Mouse (Mus musculus) midbrain, embryonic 13.5 days (tissue): ENCODE measurements at regions not wholly inside any gene's neighbourhood (a gene's known extent, or its start where the extent isn't known, plus 50 kb on each side); places are given as distances from the start of the nearest gene placed in this dataset.

Experiments used
- ATAC-seq: fragments of 200-750 bp; cut with Nextera tagmentation; 2 replicates; pipeline ENCODE4 v1.8.0; 2017; ENCODE audit warnings: mild to moderate bottlenecking, moderate TSS enrichment, moderate library complexity
- H3K27ac ChIP-seq: fragments of 300-500 bp; sonication (generic); 2 replicates; pipeline ENCODE4 v1.5.1; 2015; ENCODE audit warnings: inconsistent platforms, mild to moderate bottlenecking, moderate library complexity
- H3K27me3 ChIP-seq: fragments of 300-500 bp; sonication (generic); 2 replicates; pipeline ENCODE4 v1.6.1; 2015; ENCODE audit warnings: mild to moderate bottlenecking, inconsistent platforms
- H3K36me3 ChIP-seq: fragments of 300-500 bp; sonication (generic); 2 replicates; pipeline ENCODE4 v1.6.1; 2015; ENCODE audit warnings: mild to moderate bottlenecking, inconsistent platforms
- H3K4me1 ChIP-seq: fragments of 300-500 bp; sonication (generic); replicated peaks from 2 replicates; pipeline ENCODE4 v1.6.1; 2015; ENCODE audit warnings: inconsistent platforms
- H3K4me2 ChIP-seq: fragments of 300-500 bp; sonication (generic); replicated peaks from 2 replicates; pipeline ENCODE4 v1.6.1; 2015; ENCODE audit warnings: moderate library complexity, mild to moderate bottlenecking, inconsistent platforms
- H3K4me3 ChIP-seq: fragments of 300-500 bp; sonication (generic); replicated peaks from 2 replicates; pipeline ENCODE4 v1.5.1; 2015; ENCODE audit warnings: mild to moderate bottlenecking, inconsistent platforms
- H3K9ac ChIP-seq: fragments of 300-500 bp; sonication (generic); replicated peaks from 2 replicates; pipeline ENCODE4 v1.6.1; 2015; ENCODE audit warnings: mild to moderate bottlenecking, inconsistent platforms
- H3K9me3 ChIP-seq: fragments of 300-500 bp; sonication (generic); 2 replicates; pipeline ENCODE4 v1.6.1; 2016; ENCODE audit warnings: mild to moderate bottlenecking, inconsistent platforms
- WGBS: fragments of 180-500 bp; shearing (Covaris S2); methylation state at CpG from one replicate; pipeline ENCODE4 v1.1.7; 2015; 5-methylcytosine and 5-hydroxymethylcytosine counted together

GRCm38 (mm10) chr6:52105031-52105593 is 53.0 kb downstream of the Hoxa1 start:
- no peaks in the 10 kb centered on the region for H3K27me3 ChIP-seq
- 34% methylated on average over 13 of the region's 13 CpGs for WGBS
- H3K27ac ChIP-seq, result no peak overlapping the region
- no peak overlapping the region for H3K4me3 ChIP-seq
- no peak overlapping the region for H3K9ac ChIP-seq
- H3K9me3 ChIP-seq, result no peaks in the 10 kb centered on the region
- H3K4me1 ChIP-seq, result no peaks in the 10 kb centered on the region
- H3K36me3 ChIP-seq, result no peaks in the 10 kb centered on the region
- H3K4me2 ChIP-seq, result no peak overlapping the region
- ATAC-seq, result no peak

DNA sequence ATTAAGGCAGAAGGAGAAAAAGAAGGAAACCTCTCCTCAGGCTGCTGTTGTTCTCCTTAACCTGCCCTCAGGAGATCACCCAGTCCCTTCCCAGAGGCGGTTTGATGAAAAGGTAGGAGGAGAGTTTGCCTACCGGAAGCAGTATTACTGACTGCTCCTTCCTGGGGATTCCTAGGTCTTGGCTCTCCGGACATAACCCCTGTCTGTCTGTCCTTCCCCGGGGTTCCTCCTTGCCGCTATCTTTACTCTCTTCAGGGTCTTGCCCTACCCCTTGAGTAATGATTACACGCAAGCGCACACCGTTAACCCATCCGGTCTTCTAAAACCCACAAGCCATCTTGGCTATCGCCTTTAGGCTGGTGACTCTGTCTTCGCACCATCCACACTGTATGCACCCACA is 54.0 kb downstream of the Hoxa1 start:
- H3K36me3 ChIP-seq, result no peaks in the 10 kb centered on the region
- H3K4me3 ChIP-seq, result no peak overlapping the region
- H3K9me3 ChIP-seq, result no peaks in the 10 kb centered on the region
- H3K27me3 ChIP-seq, result no peaks in the 10 kb centered on the region
- H3K9ac ChIP-seq, result no peak overlapping the region
- H3K27ac ChIP-seq, result no peak overlapping the region
- no peak for ATAC-seq
- 93% methylated on average over 11 of the region's 11 CpGs for WGBS
- no peaks in the 10 kb centered on the region for H3K4me1 ChIP-seq
- no peak overlapping the region for H3K4me2 ChIP-seq

- Histone ChIP-seq H3K4me2 (no peak overlapping the region), H3K4me3 (no peak overlapping the region), H3K9ac (no peak overlapping the region), H3K4me1 (no peaks in the 10 kb centered on the region), H3K27ac (no peak overlapping the region), H3K36me3 (no peaks in the 10 kb centered on the region), H3K9me3 (no peaks in the 10 kb centered on the region), H3K27me3 (no peaks in the 10 kb centered on the region)
- WGBS, result 88% methylated on average over 7 of the region's 7 CpGs
- no peak for ATAC-seq
Observed at GRCm38 (mm10) chr6:52103661-52104060, 54.5 kb downstream of the Hoxa1 start.

GRCm38 (mm10) chr6:52102699-52103098 is 55.4 kb downstream of the Hoxa1 start:
- no peaks in the 10 kb centered on the region for H3K9me3 ChIP-seq
- no peaks in the 10 kb centered on the region for H3K4me1 ChIP-seq
- no peak overlapping the region for H3K9ac ChIP-seq
- no peak overlapping the region for H3K4me2 ChIP-seq
- 72% methylated on average over 8 of the region's 8 CpGs for WGBS
- no peaks in the 10 kb centered on the region for H3K36me3 ChIP-seq
- no peak overlapping the region for H3K4me3 ChIP-seq
- no peaks in the 10 kb centered on the region for H3K27me3 ChIP-seq
- no peak overlapping the region for H3K27ac ChIP-seq
- no peak for ATAC-seq

GRCm38 (mm10) chr6:52102179-52102578 is 55.9 kb downstream of the Hoxa1 start:
- no peaks in the 10 kb centered on the region for H3K27me3 ChIP-seq
- WGBS, result 68% methylated on average over 8 of the region's 8 CpGs
- no peaks in the 10 kb centered on the region for H3K36me3 ChIP-seq
- no peak overlapping the region for H3K4me3 ChIP-seq
- no peaks in the 10 kb centered on the region for H3K9me3 ChIP-seq
- H3K4me1 ChIP-seq, result no peaks in the 10 kb centered on the region
- no peak overlapping the region for H3K4me2 ChIP-seq
- no peak overlapping the region for H3K9ac ChIP-seq
- H3K27ac ChIP-seq, result no peak overlapping the region
- ATAC-seq, result no peak

DNA sequence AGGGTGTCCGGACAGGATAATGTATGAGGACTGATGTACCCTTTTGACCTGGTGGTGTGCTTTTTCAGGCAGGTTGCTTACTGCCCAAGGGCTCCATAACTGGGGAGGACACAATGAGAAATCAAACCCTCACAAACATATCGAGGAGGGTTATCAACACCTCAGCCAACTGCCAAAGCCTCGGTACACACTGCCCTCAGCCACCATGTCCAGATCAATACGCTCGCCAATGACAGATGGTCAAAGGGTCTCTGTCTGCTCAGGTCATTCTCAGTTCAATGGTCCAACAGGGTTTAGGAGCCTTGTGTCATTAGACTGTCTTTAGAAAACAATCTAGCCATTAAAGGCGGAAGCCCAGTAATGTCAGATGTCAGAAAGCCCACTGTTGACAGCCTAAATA is 56.9 kb downstream of the Hoxa1 start:
- H3K36me3 ChIP-seq, result no peaks in the 10 kb centered on the region
- H3K27me3 ChIP-seq, result no peaks in the 10 kb centered on the region
- ATAC-seq, result no peak
- H3K4me1 ChIP-seq, result no peaks in the 10 kb centered on the region
- H3K27ac ChIP-seq, result no peak overlapping the region
- no peaks in the 10 kb centered on the region for H3K9me3 ChIP-seq
- 88% methylated on average over 6 of the region's 6 CpGs for WGBS
- H3K4me2 ChIP-seq, result no peak overlapping the region
- H3K9ac ChIP-seq, result no peak overlapping the region
- H3K4me3 ChIP-seq, result no peak overlapping the region

GRCm38 (mm10) chr6:52098851-52099250 is 59.3 kb downstream of the Hoxa1 start:
- Histone ChIP-seq H3K9me3 (no peaks in the 10 kb centered on the region), H3K4me2 (no peak overlapping the region), H3K27me3 (no peaks in the 10 kb centered on the region), H3K4me1 (no peaks in the 10 kb centered on the region), H3K4me3 (no peak overlapping the region), H3K36me3 (no peaks in the 10 kb centered on the region), H3K27ac (no peak overlapping the region), H3K9ac (no peak overlapping the region)
- 93% methylated on average over 7 of the region's 7 CpGs for WGBS
- ATAC-seq, result no peak

DNA sequence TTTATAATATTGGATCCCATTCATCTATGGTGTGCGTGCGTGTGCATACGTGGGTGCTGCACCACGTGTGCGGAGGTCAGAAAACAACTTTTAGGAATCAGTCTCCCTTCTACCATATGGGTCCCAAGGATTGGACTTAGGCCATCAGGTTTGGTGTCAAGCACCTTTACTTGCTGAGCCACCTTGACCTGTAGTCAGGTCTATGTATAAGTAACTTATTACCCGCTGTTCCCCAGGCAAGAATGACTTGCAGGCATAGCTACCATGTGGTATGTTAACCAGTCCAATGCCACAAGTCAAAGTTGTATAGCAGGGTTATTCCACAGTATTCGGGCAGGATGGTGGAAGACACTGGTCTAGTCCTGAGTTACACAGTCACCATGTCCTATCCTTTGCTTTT is 62.5 kb downstream of the Hoxa1 start:
- H3K4me3 ChIP-seq, result no peak overlapping the region
- H3K9me3 ChIP-seq, result no peaks in the 10 kb centered on the region
- 94% methylated on average over 7 of the region's 7 CpGs for WGBS
- no peak overlapping the region for H3K27ac ChIP-seq
- no peak overlapping the region for H3K4me2 ChIP-seq
- no peaks in the 10 kb centered on the region for H3K36me3 ChIP-seq
- H3K4me1 ChIP-seq, result no peaks in the 10 kb centered on the region
- no peak for ATAC-seq
- no peaks in the 10 kb centered on the region for H3K27me3 ChIP-seq
- no peak overlapping the region for H3K9ac ChIP-seq

GRCm38 (mm10) chr6:52091445-52091844 is 66.7 kb downstream of the Hoxa1 start:
- no peaks in the 10 kb centered on the region for H3K27me3 ChIP-seq
- no peak overlapping the region for H3K4me3 ChIP-seq
- 61% methylated on average over 5 of the region's 5 CpGs for WGBS
- H3K36me3 ChIP-seq, result no peaks in the 10 kb centered on the region
- H3K4me2 ChIP-seq, result no peak overlapping the region
- no peaks in the 10 kb centered on the region for H3K4me1 ChIP-seq
- no peak overlapping the region for H3K27ac ChIP-seq
- no peak for ATAC-seq
- H3K9me3 ChIP-seq, result no peaks in the 10 kb centered on the region
- no peak overlapping the region for H3K9ac ChIP-seq

- no peak overlapping the region for H3K4me3 ChIP-seq
- H3K9me3 ChIP-seq, result no peaks in the 10 kb centered on the region
- ATAC-seq, result no peak
- H3K27me3 ChIP-seq, result no peaks in the 10 kb centered on the region
- H3K27ac ChIP-seq, result no peak overlapping the region
- H3K36me3 ChIP-seq, result no peaks in the 10 kb centered on the region
- no peak overlapping the region for H3K9ac ChIP-seq
- H3K4me2 ChIP-seq, result no peak overlapping the region
- no peaks in the 10 kb centered on the region for H3K4me1 ChIP-seq
- 90% methylated on average over 17 of the region's 17 CpGs for WGBS
Observed at GRCm38 (mm10) chr6:52085932-52086643, 72.0 kb downstream of the Hoxa1 start.

GRCm38 (mm10) chr6:52084622-52085021 is 72.3 kb upstream of the Skap2 start:
- Histone ChIP-seq H3K9me3 (no peaks in the 10 kb centered on the region), H3K4me3 (no peak overlapping the region), H3K4me2 (no peak overlapping the region), H3K36me3 (no peaks in the 10 kb centered on the region), H3K27me3 (no peaks in the 10 kb centered on the region), H3K27ac (no peak overlapping the region), H3K4me1 (no peaks in the 10 kb centered on the region), H3K9ac (no peak overlapping the region)
- no peak for ATAC-seq
- 88% methylated on average over 2 of the region's 2 CpGs for WGBS

- 19% methylated on average over 7 of the region's 7 CpGs for WGBS
- Histone ChIP-seq H3K27ac (no peak overlapping the region), H3K27me3 (no peaks in the 10 kb centered on the region), H3K9ac (no peak overlapping the region), H3K4me3 (no peak overlapping the region), H3K36me3 (no peaks in the 10 kb centered on the region), H3K4me2 (no peak overlapping the region), H3K4me1 (peaks cover 4% of the 10 kb centered on the region; the same call in 1 of the 2 replicates), H3K9me3 (no peaks in the 10 kb centered on the region)
- ATAC-seq, result no peak
Observed at GRCm38 (mm10) chr6:52079501-52079900, 67.2 kb upstream of the Skap2 start.
